Mouse (Mus musculus) neural tube, embryonic 15.5 days (tissue): ENCODE data around the gene Stxbp4. TPM values are rescaled to one million over a fixed set of nuclear protein-coding genes. Genes with fewer than 3 reads are reported as not detected.

Experiments used
- ATAC-seq: fragments of 200-750 bp; cut with Nextera tagmentation; 2 replicates; pipeline ENCODE4 v1.8.0; 2017; ENCODE audit warnings: mild to moderate bottlenecking, moderate TSS enrichment, moderate library complexity; ENCODE audit not compliant: low FRiP score
- H3K27ac ChIP-seq: fragments of 300-500 bp; sonication (generic); replicated peaks from 2 replicates; pipeline ENCODE4 v1.5.1; 2015; ENCODE audit warnings: mild to moderate bottlenecking, inconsistent platforms
- H3K27me3 ChIP-seq: fragments of 300-500 bp; sonication (generic); replicated peaks from 2 replicates; pipeline ENCODE4 v1.6.1; 2015; ENCODE audit warnings: inconsistent platforms
- H3K36me3 ChIP-seq: fragments of 300-500 bp; sonication (generic); 2 replicates; pipeline ENCODE4 v1.6.1; 2015; ENCODE audit warnings: inconsistent platforms
- H3K4me1 ChIP-seq: fragments of 300-500 bp; sonication (generic); 2 replicates; pipeline ENCODE4 v1.6.1; 2015; ENCODE audit warnings: inconsistent platforms
- H3K4me2 ChIP-seq: fragments of 300-500 bp; sonication (generic); 2 replicates; pipeline ENCODE4 v1.6.1; 2015; ENCODE audit warnings: inconsistent platforms, mild to moderate bottlenecking, moderate library complexity
- H3K4me3 ChIP-seq: fragments of 300-500 bp; sonication (generic); replicated peaks from 2 replicates; pipeline ENCODE4 v1.5.1; 2015; ENCODE audit warnings: mild to moderate bottlenecking, inconsistent platforms
- H3K9ac ChIP-seq: fragments of 300-500 bp; sonication (generic); replicated peaks from 2 replicates; pipeline ENCODE4 v1.6.1; 2015; ENCODE audit warnings: mild to moderate bottlenecking, inconsistent platforms
- H3K9me3 ChIP-seq: fragments of 300-500 bp; sonication (generic); replicated peaks from 2 replicates; pipeline ENCODE4 v1.6.1; 2016; ENCODE audit warnings: inconsistent platforms
- WGBS: fragments of 180-500 bp; shearing (Covaris S2); methylation state at CpG from one replicate; pipeline ENCODE4 v1.1.7; 2015; ENCODE audit warnings: mixed read lengths; 5-methylcytosine and 5-hydroxymethylcytosine counted together
- polyA plus RNA-seq: library from polyadenylated mRNA; unstranded; fragments of >200 nt; fragmentation: Nextera tagmentation; extraction: Ambion mirVana; gene quantifications from 2 replicates; pipeline ENCODE4 v1.2.1, GENCODE M21; 2015

Stxbp4 gene
- polyA plus RNA-seq, 1 experiment from 2014 or later: 15.9 TPM

- Histone ChIP-seq H3K4me2 (no peak overlapping the region), H3K9me3 (no peaks in the 10 kb centered on the region), H3K27me3 (no peaks in the 10 kb centered on the region), H3K4me3 (no peak overlapping the region), H3K36me3 (peaks cover 17% of the 10 kb centered on the region), H3K27ac (no peak overlapping the region), H3K4me1 (no peaks in the 10 kb centered on the region), H3K9ac (no peak overlapping the region)
- 86% methylated on average over 1 of the region's 1 CpGs for WGBS
- no peak for ATAC-seq
Measured at GRCm38 (mm10) chr11:90590996-90591395, 46.9 kb downstream of the Stxbp4 start.

GRCm38 (mm10) chr11:90586203-90586602 is 51.7 kb downstream of the Stxbp4 start:
- Histone ChIP-seq H3K9me3 (no peaks in the 10 kb centered on the region), H3K4me2 (no peak overlapping the region), H3K27me3 (no peaks in the 10 kb centered on the region), H3K27ac (no peak overlapping the region), H3K4me1 (no peaks in the 10 kb centered on the region), H3K9ac (no peak overlapping the region), H3K4me3 (no peak overlapping the region), H3K36me3 (peaks cover 26% of the 10 kb centered on the region)
- 94% methylated on average over 8 of the region's 8 CpGs for WGBS
- no peak for ATAC-seq

- 91% methylated on average over 2 of the region's 2 CpGs for WGBS
- Histone ChIP-seq H3K4me1 (no peaks in the 10 kb centered on the region), H3K9ac (no peak overlapping the region), H3K4me2 (no peak overlapping the region), H3K4me3 (no peak overlapping the region), H3K36me3 (peaks cover 22% of the 10 kb centered on the region), H3K27me3 (no peaks in the 10 kb centered on the region), H3K9me3 (no peaks in the 10 kb centered on the region), H3K27ac (no peak overlapping the region)
- no peak for ATAC-seq
Measured at GRCm38 (mm10) chr11:90585754-90586153, 52.1 kb downstream of the Stxbp4 start.

GRCm38 (mm10) chr11:90577057-90577780 is 60.7 kb downstream of the Stxbp4 start:
- Histone ChIP-seq H3K4me2 (no peak overlapping the region), H3K4me3 (no peak overlapping the region), H3K4me1 (no peaks in the 10 kb centered on the region), H3K36me3 (no peaks in the 10 kb centered on the region), H3K9me3 (no peaks in the 10 kb centered on the region), H3K9ac (no peak overlapping the region), H3K27me3 (no peaks in the 10 kb centered on the region), H3K27ac (0 out of 2 replicates have a peak overlapping the region, but pooled peaks have one; percentile 18)
- peak; percentile 68; the same call in 1 of the 2 replicates for ATAC-seq
- WGBS: 79% methylated on average over 7 of the region's 7 CpGs

- H3K27ac ChIP-seq: no peak overlapping the region
- no peak for ATAC-seq
- H3K4me2 ChIP-seq: no peak overlapping the region
- no peaks in the 10 kb centered on the region for H3K36me3 ChIP-seq
- H3K4me1 ChIP-seq: no peaks in the 10 kb centered on the region
- no peaks in the 10 kb centered on the region for H3K27me3 ChIP-seq
- no peak overlapping the region for H3K4me3 ChIP-seq
- H3K9me3 ChIP-seq: no peaks in the 10 kb centered on the region
- H3K9ac ChIP-seq: no peak overlapping the region
- WGBS: 88% methylated on average over 8 of the region's 8 CpGs
Measured at GRCm38 (mm10) chr11:90576282-90576972, 61.5 kb downstream of the Stxbp4 start.

GRCm38 (mm10) chr11:90575491-90576048 is 62.3 kb downstream of the Stxbp4 start:
- Histone ChIP-seq H3K4me2 (no peak overlapping the region), H3K27me3 (no peaks in the 10 kb centered on the region), H3K9ac (no peak overlapping the region), H3K27ac (no peak overlapping the region), H3K9me3 (no peaks in the 10 kb centered on the region), H3K36me3 (no peaks in the 10 kb centered on the region), H3K4me3 (no peak overlapping the region), H3K4me1 (no peaks in the 10 kb centered on the region)
- 95% methylated on average over 7 of the region's 7 CpGs for WGBS
- ATAC-seq: no peak

- H3K9ac ChIP-seq: no peak overlapping the region
- no peak overlapping the region for H3K4me2 ChIP-seq
- no peaks in the 10 kb centered on the region for H3K9me3 ChIP-seq
- no peaks in the 10 kb centered on the region; the same call in 1 of the 2 replicates for H3K36me3 ChIP-seq
- H3K4me3 ChIP-seq: no peak overlapping the region
- no peaks in the 10 kb centered on the region for H3K4me1 ChIP-seq
- no peak overlapping the region for H3K27ac ChIP-seq
- 82% methylated on average over 2 of the region's 2 CpGs for WGBS
- no peaks in the 10 kb centered on the region for H3K27me3 ChIP-seq
- no peak for ATAC-seq
Measured at GRCm38 (mm10) chr11:90570646-90571259, 67.1 kb downstream of the Stxbp4 start.

- H3K27ac ChIP-seq: no peak overlapping the region
- 72% methylated on average over 9 of the region's 9 CpGs for WGBS
- no peak overlapping the region for H3K9ac ChIP-seq
- no peak overlapping the region for H3K4me3 ChIP-seq
- H3K9me3 ChIP-seq: no peaks in the 10 kb centered on the region
- no peaks in the 10 kb centered on the region for H3K36me3 ChIP-seq
- ATAC-seq: no peak
- no peak overlapping the region for H3K4me2 ChIP-seq
- H3K27me3 ChIP-seq: no peaks in the 10 kb centered on the region
- peaks cover 5% of the 10 kb centered on the region; the same call in 1 of the 2 replicates for H3K4me1 ChIP-seq
Measured at GRCm38 (mm10) chr11:90558359-90559047, 79.4 kb downstream of the Stxbp4 start.

- no peak overlapping the region for H3K4me3 ChIP-seq
- no peak for ATAC-seq
- no peaks in the 10 kb centered on the region for H3K36me3 ChIP-seq
- H3K9me3 ChIP-seq: no peaks in the 10 kb centered on the region
- H3K4me2 ChIP-seq: no peak overlapping the region
- WGBS: 84% methylated on average over 4 of the region's 4 CpGs
- H3K4me1 ChIP-seq: peaks cover 12% of the 10 kb centered on the region
- no peaks in the 10 kb centered on the region for H3K27me3 ChIP-seq
- no peak overlapping the region for H3K9ac ChIP-seq
- no peak overlapping the region for H3K27ac ChIP-seq
Measured at GRCm38 (mm10) chr11:90556517-90556916, 81.4 kb downstream of the Stxbp4 start.

- Histone ChIP-seq H3K4me1 (peaks cover 12% of the 10 kb centered on the region), H3K36me3 (no peaks in the 10 kb centered on the region), H3K9ac (no peak overlapping the region), H3K27me3 (no peaks in the 10 kb centered on the region), H3K9me3 (no peaks in the 10 kb centered on the region), H3K4me2 (no peak overlapping the region), H3K4me3 (no peak overlapping the region), H3K27ac (no peak overlapping the region)
- 61% methylated on average over 5 of the region's 5 CpGs for WGBS
- no peak for ATAC-seq
Measured at GRCm38 (mm10) chr11:90553963-90554362, 83.9 kb downstream of the Stxbp4 start.
